Mouse (Mus musculus): ENCODE measurements around the gene Il1b.

The Il1b gene

GRCm38 (mm10) chr2:129371039-129371438 is at the start of gene Il1b:
Gene Il1b (minus strand): TSS chr2:129371139.
- no peak for DNase-seq

- DNase-seq = no peak
Measured at GRCm38 (mm10) chr2:129419361-129419880, 48.5 kb upstream of the Il1b start.

DNA sequence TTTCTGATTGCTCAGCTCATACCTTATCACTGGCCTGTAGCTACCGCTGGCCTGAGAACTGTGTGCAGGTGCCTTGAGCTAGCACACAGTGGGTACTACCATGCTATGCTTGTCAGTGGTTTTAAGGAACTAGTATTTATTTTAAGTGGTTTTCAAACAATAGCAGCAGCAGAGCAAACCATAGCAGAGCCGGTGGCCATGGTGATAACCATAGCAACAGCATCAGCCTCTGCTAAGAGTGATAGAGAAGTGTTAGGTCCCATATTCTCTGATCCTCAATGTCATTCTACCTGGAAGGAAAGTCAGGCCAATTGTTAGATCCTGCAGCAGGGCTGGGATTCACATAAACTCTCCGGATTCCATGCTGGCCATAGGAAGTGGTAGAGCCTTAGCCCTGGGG is 43.7 kb upstream of the Il1b start:
- no peak for DNase-seq

DNA sequence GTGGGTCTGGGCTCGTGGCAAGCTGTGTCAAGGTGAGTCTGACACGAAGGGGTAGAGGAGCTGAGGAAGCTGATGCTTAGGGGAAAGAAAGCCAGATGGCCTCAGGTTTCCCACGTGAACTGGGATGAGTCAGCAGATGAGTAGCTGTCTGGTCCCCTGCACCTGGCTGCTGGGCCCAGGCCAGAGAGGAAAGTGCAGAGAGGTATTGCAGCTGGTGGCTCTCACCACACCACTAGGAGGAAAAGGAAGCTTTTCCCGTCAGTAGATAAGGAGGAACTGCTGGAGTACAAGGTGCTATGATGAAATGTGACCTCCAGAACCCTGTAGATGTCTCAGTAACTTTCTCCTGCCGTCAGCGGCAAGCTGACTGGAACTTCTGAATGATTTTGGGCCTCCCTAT is 42.5 kb upstream of the Il1b start:
- peak; percentile 21 for DNase-seq

GRCm38 (mm10) chr2:129411651-129412050 is 40.7 kb upstream of the Il1b start:
- DNase-seq = no peak

DNA sequence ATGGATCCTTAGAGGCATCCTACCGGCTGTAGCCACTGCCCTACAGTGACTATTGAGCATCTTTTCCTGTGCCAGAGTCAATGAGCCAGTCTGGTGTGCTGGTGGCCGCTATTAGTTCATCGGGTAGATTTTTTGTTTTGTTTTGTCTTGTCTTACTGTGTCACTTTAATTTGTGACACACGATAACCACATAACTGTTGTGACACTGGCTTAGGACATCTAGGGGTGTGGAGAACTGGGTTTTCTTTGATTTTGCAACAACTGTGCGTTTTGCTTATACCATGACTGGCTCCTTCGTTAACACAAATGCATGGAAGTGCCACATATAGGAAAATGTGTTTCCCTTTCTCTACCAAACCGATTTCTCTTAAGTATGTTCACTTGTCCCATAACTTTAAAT is 39.4 kb upstream of the Il1b start:
- DNase-seq = no peak

- peak; percentile 88 for DNase-seq
Measured at GRCm38 (mm10) chr2:129408476-129408875, 37.5 kb upstream of the Il1b start.

- no peak for DNase-seq
Measured at GRCm38 (mm10) chr2:129407596-129407995, 36.7 kb upstream of the Il1b start.

GRCm38 (mm10) chr2:129406508-129406907 is 35.6 kb upstream of the Il1b start:
- no peak for DNase-seq

DNA sequence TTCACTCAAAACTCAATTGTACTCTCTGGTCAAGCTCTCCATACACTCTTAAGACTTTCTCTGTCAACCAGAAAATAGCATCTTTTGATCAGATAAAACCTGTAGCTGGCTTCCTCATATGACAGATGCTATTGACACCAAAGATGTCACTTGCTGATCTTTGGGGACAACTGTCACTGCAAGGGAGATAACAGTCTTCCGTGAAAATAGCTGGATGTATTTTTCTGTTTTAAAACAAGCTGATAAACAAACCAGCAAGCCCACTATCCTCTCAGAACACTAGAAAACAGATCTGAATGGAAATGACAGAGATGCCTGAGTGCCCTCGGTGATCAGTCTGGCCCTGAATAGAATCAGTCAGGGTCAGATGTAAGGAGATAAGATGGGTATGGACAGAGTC is 32.8 kb upstream of the Il1b start:
- DNase-seq = no peak

DNA sequence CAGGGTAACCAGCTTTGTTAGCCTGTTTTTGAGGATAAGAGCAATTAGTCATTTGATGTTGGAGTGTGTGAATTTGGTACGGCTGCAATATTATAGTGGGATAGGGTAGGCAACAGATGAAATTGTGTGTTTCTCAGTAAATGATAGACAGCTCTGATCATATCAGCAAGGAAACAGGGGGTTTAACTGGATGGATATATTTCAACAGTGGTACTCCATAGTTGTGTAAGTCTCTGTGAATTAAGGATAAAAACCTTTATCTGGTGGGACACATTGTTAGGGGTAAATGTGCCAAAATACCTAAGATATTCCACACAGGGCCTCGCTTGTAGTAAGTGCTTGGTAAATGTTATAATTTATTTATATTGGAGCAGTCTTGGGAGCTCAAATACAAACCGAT is 31.4 kb upstream of the Il1b start:
- no peak for DNase-seq

DNA sequence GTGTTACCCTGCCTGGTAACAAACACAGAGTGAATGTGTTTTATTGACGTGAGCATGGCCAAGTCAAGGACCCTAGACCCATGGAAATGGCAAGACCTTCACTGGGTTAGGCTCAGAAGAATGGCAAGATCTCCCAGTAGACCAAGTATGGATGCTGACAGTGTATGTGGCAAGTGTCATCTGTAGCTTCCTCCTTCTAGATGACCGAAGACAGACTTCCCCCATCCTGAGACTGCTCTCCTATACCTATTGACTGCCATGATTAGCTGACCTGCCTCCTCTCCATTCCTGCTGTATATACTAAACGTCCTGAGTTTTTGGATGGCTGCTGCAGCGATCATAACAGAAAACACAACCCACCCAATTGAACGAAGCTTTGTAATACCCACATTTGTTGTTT is 30.9 kb upstream of the Il1b start:
- DNase-seq = no peak

- no peak for DNase-seq
Measured at GRCm38 (mm10) chr2:129398176-129398575, 27.2 kb upstream of the Il1b start.

- DNase-seq = no peak
Measured at GRCm38 (mm10) chr2:129393524-129393923, 22.6 kb upstream of the Il1b start.

DNA sequence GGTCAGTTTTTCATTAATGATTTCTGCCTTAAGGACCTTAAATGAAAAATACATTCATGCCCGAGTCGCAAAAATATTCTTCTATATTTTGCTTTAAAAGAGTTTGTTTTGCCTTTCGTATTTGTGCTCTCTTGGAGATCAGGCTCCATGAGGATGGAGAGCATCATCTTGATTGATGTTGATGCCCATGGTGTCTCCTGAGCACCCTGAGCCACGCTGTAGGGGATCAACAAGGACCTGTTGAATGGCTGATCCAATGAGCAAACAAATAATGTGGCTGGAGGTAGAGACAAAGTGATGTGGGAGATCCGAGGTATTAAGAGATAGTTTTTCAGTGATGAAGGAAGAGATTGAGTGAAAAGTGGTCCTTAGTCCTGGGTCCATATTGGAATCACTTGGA is 19.2 kb upstream of the Il1b start:
- DNase-seq = no peak

DNA sequence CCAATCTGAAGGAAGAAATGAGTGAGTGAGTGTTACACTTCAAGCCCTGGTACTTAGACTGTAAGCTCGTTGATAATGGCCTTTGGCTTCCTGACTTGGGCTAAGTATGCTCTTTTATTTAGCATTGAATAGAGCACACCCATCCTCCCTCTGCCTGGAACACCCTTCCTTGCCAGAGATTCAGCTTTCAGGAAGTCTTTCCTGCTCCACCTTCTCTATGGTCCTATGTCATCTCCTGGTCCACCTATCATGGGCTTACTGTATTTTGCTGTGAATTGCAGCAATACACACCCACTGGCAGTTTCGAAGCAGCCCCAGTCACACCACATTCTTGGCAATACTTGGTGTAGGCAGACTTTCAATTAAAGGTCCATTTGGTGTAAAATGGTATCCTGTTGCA is 18.4 kb upstream of the Il1b start:
- DNase-seq = no peak

DNA sequence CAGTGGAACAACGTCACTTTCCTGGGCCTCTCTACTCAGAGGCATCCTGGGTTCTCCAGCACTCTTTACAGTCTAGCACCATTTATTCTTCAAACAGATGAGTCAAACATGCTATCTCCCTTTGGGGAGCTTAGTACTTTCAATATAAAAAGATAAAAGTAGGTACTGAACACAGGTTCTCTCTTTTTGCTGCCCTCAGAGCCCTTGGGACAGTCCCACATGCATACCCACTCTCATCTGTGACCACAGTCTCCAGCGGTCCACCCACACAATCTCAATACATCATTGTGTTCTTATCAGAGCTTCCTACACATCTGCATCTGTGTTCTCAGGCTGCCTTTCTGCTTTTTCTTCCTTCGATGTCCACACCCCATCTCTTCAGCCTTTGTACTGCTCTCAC is 14.4 kb upstream of the Il1b start:
- no peak for DNase-seq

- DNase-seq = no peak
Measured at GRCm38 (mm10) chr2:129384272-129384660, 13.3 kb upstream of the Il1b start.

- no peak for DNase-seq
Measured at GRCm38 (mm10) chr2:129383512-129384271, 12.8 kb upstream of the Il1b start.

GRCm38 (mm10) chr2:129380746-129381474 is 10.0 kb upstream of the Il1b start:
- DNase-seq = no peak

DNA sequence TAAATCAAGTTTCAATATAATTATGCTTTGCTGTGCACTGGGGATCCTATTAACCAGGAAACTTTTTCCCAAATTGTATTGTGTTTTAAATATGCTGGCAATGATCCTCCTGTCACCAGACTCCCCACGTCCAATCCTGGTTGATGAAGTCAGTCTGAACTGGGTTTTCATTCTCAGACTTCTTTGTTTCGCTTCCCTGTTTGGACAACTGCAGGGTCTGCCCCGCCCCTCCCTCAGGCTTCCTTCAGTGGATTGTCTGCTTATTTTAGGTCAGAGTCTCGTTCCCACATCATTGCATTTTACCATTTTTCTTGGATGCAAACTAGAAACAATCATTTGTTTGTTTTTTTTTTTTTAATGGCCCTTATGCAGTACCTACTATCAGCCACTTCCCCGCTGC is 9.3 kb upstream of the Il1b start:
- no peak for DNase-seq

- DNase-seq = no peak
Measured at GRCm38 (mm10) chr2:129373307-129373706, 2.4 kb upstream of the Il1b start.

DNA sequence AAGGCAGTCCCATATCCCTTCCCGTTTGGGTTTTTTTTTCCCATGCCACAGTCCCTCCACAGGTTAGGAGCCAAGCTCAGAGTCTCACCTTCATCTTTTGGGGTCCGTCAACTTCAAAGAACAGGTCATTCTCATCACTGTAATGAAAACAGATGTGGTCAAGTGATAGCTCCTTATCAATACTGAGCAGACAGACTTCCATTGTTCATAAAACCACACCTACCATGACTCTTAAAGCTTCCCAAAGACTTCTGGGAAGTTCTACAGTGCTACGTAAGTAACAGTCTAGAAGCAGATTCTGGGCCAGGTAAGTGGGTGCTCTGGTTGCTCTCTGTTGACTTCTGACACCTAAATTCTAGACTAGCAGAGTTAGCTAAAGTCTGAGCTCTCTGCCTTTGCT is 1.3 kb downstream of the Il1b start:
- no peak for DNase-seq

- DNase-seq = no peak
Measured at GRCm38 (mm10) chr2:129368795-129369194, 2.1 kb downstream of the Il1b start.
